Mouse (Mus musculus) liver, embryonic 14.5 days (tissue): ENCODE measurements around the gene Churc1. TPM values are rescaled to one million over a fixed set of nuclear protein-coding genes. Genes with fewer than 3 reads are reported as not detected.

Experiments used
- ATAC-seq: fragments of 200-750 bp; cut with Nextera tagmentation; 2 replicates; pipeline ENCODE4 v1.8.0; 2017; ENCODE audit warnings: moderate number of reproducible peaks, mild to moderate bottlenecking, moderate library complexity; ENCODE audit not compliant: insufficient read depth
- DNase-seq, 3 experiments: peaks; one replicate each; pipeline ENCODE4 v3.0.0-alpha.2; 2012 to 2013; ENCODE audit warnings: low read depth in 3 of 3, low spot score in 3 of 3
- H3K27ac ChIP-seq: fragments of 300-500 bp; sonication (generic); 2 replicates; pipeline ENCODE4 v1.5.1; 2014; ENCODE audit warnings: moderate library complexity, mild to moderate bottlenecking, control low read depth, inconsistent platforms
- H3K27me3 ChIP-seq: fragments of 300-500 bp; sonication (generic); 2 replicates; pipeline ENCODE4 v1.6.1; 2014; ENCODE audit warnings: mild to moderate bottlenecking, low read length, moderate library complexity; ENCODE audit not compliant: control insufficient read depth, insufficient read depth
- H3K36me3 ChIP-seq: fragments of 300-500 bp; sonication (generic); replicated peaks from 2 replicates; pipeline ENCODE4 v1.6.1; 2014; ENCODE audit warnings: low read depth; ENCODE audit not compliant: control insufficient read depth, insufficient read depth
- H3K4me1 ChIP-seq, 2 experiments: fragments of 200-500 bp in 1 of 2; fragments of 300-500 bp in 1 of 2; sonication (generic) in 1 of 2; replicated peaks; 2 replicates each; pipeline ENCODE4 v1.6.1; 2012 to 2014; ENCODE audit warnings: antibody characterized with exemption in 1 of 2, inconsistent platforms in 1 of 2, low read length in 1 of 2; ENCODE audit not compliant: control insufficient read depth in 2 of 2, insufficient read depth in 2 of 2
- H3K4me2 ChIP-seq: fragments of 300-500 bp; sonication (generic); 2 replicates; pipeline ENCODE4 v1.6.1; 2014; ENCODE audit warnings: low read depth, mild to moderate bottlenecking, control low read depth, moderate library complexity
- H3K4me3 ChIP-seq, 2 experiments: fragments of 200-500 bp in 1 of 2; fragments of 300-500 bp in 1 of 2; sonication (generic) in 1 of 2; 2 replicates each; pipeline ENCODE4 v1.5.1; 2012 to 2014; ENCODE audit warnings: low read depth in 2 of 2, low read length in 2 of 2, mild to moderate bottlenecking in 2 of 2, control low read depth in 1 of 2, inconsistent platforms in 1 of 2, moderate library complexity in 1 of 2; ENCODE audit not compliant: insufficient read depth in 1 of 2
- H3K9ac ChIP-seq: fragments of 300-500 bp; sonication (generic); replicated peaks from 2 replicates; pipeline ENCODE4 v1.6.1; 2014; ENCODE audit warnings: mild to moderate bottlenecking, control low read depth, moderate library complexity
- H3K9me3 ChIP-seq: fragments of 300-500 bp; sonication (generic); 2 replicates; pipeline ENCODE4 v1.6.1; 2016; ENCODE audit warnings: low read length, mixed read lengths; ENCODE audit not compliant: control insufficient read depth
- CTCF ChIP-seq: IDR thresholded peaks from 2 replicates; pipeline ENCODE4 v1.5.1; 2016; ENCODE audit warnings: antibody characterized with exemption, low read depth, control low read depth
- EP300 ChIP-seq: IDR thresholded peaks from 2 replicates; pipeline ENCODE4 v1.6.1; 2016; ENCODE audit warnings: antibody characterized with exemption, low read depth
- WGBS: fragments of 180-500 bp; shearing (Covaris S2); extraction: QIAGEN DNeasy Blood & Tissue Kit; methylation state at CpG from one replicate; pipeline ENCODE4 v1.1.7; 2014; ENCODE audit not compliant: insufficient replicate concordance; 5-methylcytosine and 5-hydroxymethylcytosine counted together
- polyA plus RNA-seq, 2 experiments: library from polyadenylated mRNA; depleted of rRNA in 1 of 2; stranded (reverse) in 1 of 2; unstranded in 1 of 2; fragments of >200 nt; fragmentation: Nextera tagmentation in 1 of 2; extraction: Ambion mirVana in 1 of 2; gene quantifications; 2 replicates each; pipeline versions ENCODE4 v1.2.1 to v1.2.3; 2012 to 2014

Churc1 gene
- polyA plus RNA-seq, 2 experiments = 40.2 to 68.8 TPM

DNA sequence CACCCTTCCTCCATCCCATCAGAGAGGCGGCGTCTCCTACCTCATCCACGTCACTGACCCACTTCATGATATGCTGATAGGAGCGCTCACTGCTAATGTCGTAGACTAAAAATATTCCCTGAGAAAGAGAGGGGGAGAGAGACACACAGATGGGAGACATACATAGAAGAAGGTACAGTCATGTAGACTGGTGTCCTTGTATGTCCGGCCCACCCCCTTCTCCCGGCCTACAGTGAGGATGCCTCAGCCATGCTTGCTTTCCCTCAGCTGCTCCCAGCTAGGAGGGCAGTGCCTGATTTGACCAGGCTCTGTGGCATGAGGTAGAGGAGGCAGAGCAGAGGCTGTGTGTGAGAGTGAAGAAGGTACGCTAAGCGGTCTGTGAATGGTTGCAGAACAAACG, 37.7 kb downstream of the Churc1 start:
- Histone ChIP-seq H3K9ac (no peak overlapping the region), H3K4me1 (no peaks in the 10 kb centered on the region), H3K27me3 (no peaks in the 10 kb centered on the region), H3K9me3 (no peaks in the 10 kb centered on the region), H3K4me2 (no peak overlapping the region), H3K4me3 (no peak overlapping the region), H3K36me3 (no peaks in the 10 kb centered on the region), H3K27ac (no peak overlapping the region)
- ATAC-seq (no peak), DNase-seq (no peak)
- TF ChIP-seq EP300 (no peak), CTCF (no peak)
- WGBS = 79% methylated on average over 10 of the region's 10 CpGs

DNA sequence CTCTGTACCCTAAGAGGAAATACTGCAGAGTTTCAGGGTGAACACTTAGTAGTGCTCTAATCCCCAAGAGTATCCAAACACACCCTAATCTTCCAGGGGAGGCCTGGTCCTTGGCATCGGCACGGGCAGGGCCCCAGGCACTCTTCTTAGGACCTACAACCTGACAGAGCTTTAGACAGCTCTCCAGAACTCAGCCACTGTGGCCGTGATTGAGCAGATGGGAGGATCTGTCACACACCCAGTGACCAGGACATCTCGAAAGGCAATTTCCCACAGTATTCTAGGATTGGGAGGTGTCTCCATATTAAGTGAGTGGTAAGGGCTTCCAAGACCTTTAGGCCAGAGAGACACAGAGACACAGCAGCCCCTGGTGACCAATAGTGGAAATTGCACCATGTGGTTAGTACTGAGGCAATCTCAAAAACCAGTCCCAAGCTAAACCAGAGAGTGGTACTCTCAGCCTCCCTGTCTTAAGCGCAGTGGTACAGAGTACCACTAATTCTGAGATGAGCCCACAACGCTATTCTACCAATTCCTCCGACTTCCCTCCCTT, 38.4 kb downstream of the Churc1 start:
- H3K27ac ChIP-seq = no peak overlapping the region
- no peak overlapping the region for H3K4me2 ChIP-seq
- ATAC-seq = no peak
- H3K9ac ChIP-seq = no peak overlapping the region
- H3K9me3 ChIP-seq = no peaks in the 10 kb centered on the region
- DNase-seq = peak; percentile 11 to 20 (median 17)
- H3K4me1 ChIP-seq = no peaks in the 10 kb centered on the region
- no peak overlapping the region for H3K4me3 ChIP-seq
- 39% methylated on average over 7 of the region's 7 CpGs for WGBS
- H3K27me3 ChIP-seq = no peaks in the 10 kb centered on the region
- TF ChIP-seq CTCF (peak; percentile 80), EP300 (no peak)
- no peaks in the 10 kb centered on the region for H3K36me3 ChIP-seq

DNA sequence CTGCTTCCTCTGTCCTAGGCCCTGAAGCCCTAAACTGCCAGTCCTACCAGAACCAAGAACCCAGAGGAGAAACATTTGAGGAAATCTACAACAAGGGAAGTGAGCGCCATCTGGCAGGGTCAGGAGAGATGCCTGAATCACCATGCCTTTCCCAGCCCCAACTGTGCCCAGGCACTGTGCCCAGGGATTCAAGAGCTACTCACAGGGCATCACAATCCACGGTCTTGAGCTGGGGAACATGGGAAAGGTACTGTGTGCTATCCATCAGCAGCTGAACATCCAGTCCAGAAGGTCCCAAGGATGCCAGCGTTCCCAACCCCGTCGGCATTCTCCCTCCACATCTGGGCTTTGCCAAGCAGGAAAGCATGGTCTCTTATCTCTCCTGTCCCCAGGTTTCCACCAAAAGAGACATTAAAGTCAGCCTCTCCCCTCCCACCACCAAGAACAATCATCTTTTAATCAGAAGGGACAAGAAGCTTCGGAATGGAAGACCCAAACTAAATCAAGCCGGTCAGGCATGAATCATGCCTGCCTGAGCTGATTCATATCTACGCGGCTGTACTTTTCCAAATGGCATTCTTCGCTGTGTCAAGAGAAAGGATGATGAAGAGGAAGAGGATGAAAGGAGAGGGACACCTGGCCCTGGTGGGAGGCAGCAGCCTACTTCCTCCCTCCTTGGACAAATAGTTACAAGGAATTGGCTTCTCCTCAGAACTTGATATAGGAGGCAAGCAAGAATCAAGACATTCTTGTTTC, 39.9 kb downstream of the Churc1 start:
- no peak for ATAC-seq
- no peak overlapping the region for H3K4me3 ChIP-seq
- 79% methylated on average over 10 of the region's 10 CpGs for WGBS
- DNase-seq = no peak
- no peaks in the 10 kb centered on the region for H3K36me3 ChIP-seq
- no peaks in the 10 kb centered on the region for H3K9me3 ChIP-seq
- TF ChIP-seq EP300 (no peak), CTCF (no peak)
- H3K4me1 ChIP-seq = no peaks in the 10 kb centered on the region
- H3K9ac ChIP-seq = no peak overlapping the region
- no peak overlapping the region for H3K27ac ChIP-seq
- H3K4me2 ChIP-seq = no peak overlapping the region
- no peaks in the 10 kb centered on the region for H3K27me3 ChIP-seq

DNA sequence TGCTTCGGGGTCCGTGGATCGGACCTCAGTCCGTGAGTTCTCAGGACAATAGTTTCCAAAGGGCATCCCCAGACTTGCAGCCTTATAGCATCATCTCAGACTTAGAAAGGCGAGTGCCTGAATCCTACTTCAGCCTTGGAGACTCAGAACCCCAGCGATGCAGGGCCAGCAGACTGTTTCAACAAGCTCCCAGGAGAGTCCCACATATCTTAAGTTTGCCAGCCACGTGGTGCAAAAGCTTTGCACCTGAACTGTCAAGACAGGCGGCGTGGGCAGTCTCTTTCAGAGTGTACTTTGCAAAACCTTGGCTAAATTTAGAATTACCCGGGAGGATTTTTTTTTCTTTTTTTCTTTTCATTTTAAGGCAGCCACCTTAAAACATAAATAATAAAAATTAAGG, 42.5 kb downstream of the Churc1 start:
- Histone ChIP-seq H3K4me1 (no peaks in the 10 kb centered on the region), H3K27me3 (no peaks in the 10 kb centered on the region), H3K9me3 (no peaks in the 10 kb centered on the region), H3K36me3 (no peaks in the 10 kb centered on the region), H3K27ac (no peak overlapping the region), H3K9ac (no peak overlapping the region), H3K4me2 (no peak overlapping the region), H3K4me3 (no peak overlapping the region)
- WGBS = 71% methylated on average over 10 of the region's 10 CpGs
- TF ChIP-seq CTCF (no peak), EP300 (no peak)
- DNase-seq (no peak), ATAC-seq (no peak)

DNA sequence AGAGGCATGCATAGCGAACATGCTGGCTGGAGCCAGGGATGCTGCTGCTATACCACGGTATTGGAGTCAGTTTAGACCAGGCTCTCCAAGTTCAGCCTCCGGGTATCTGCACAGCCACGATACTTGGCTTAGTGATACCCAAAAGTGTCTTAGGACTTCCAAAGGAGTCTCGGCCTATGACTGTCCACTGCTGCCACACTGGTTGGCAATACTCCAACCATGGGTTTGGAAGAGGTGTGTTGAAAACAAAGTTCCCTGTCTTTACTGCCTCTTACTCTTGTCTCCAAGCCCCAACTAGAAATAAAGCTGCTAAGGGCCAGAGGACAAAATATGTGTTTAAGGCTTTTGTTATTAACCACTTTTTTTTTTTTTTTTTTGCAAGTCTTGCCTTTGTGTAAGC, 45.2 kb downstream of the Churc1 start:
- no peak overlapping the region for H3K4me3 ChIP-seq
- H3K36me3 ChIP-seq = no peaks in the 10 kb centered on the region
- H3K9me3 ChIP-seq = no peaks in the 10 kb centered on the region
- 74% methylated on average over 5 of the region's 5 CpGs for WGBS
- H3K27ac ChIP-seq = no peak overlapping the region
- TF ChIP-seq CTCF = no peak
- TF ChIP-seq EP300 = no peak
- DNase-seq (no peak), ATAC-seq (no peak)
- H3K9ac ChIP-seq = no peak overlapping the region
- no peak overlapping the region for H3K4me2 ChIP-seq
- H3K27me3 ChIP-seq = no peaks in the 10 kb centered on the region
- no peaks in the 10 kb centered on the region for H3K4me1 ChIP-seq
